Mouse (Mus musculus) lung, embryonic 14.5 days (tissue): ENCODE results near the gene Aldh5a1. TPM values are rescaled to one million over a fixed set of nuclear protein-coding genes. Genes with fewer than 3 reads are reported as not detected.

Experiments used
- ATAC-seq: fragments of 200-750 bp; cut with Nextera tagmentation; 2 replicates; pipeline ENCODE4 v1.8.0; 2017; ENCODE audit warnings: mild to moderate bottlenecking, moderate TSS enrichment, moderate library complexity; ENCODE audit not compliant: insufficient read depth
- DNase-seq: peaks from one replicate; pipeline ENCODE4 v3.0.0-alpha.2; 2015
- H3K27ac ChIP-seq: fragments of 300-500 bp; sonication (generic); 2 replicates; pipeline ENCODE4 v1.5.1; 2014; ENCODE audit warnings: low read depth, mild to moderate bottlenecking, moderate library complexity
- H3K27me3 ChIP-seq: fragments of 300-500 bp; sonication (generic); 2 replicates; pipeline ENCODE4 v1.6.1; 2014; ENCODE audit warnings: low read length, control low read depth; ENCODE audit not compliant: insufficient read depth
- H3K36me3 ChIP-seq: fragments of 300-500 bp; sonication (generic); 2 replicates; pipeline ENCODE4 v1.6.1; 2014; ENCODE audit warnings: control low read depth; ENCODE audit not compliant: insufficient read depth
- H3K4me1 ChIP-seq: fragments of 300-500 bp; sonication (generic); 2 replicates; pipeline ENCODE4 v1.6.1; 2014; ENCODE audit warnings: antibody characterized with exemption, control low read depth; ENCODE audit not compliant: insufficient read depth
- H3K4me2 ChIP-seq: fragments of 300-500 bp; sonication (generic); 2 replicates; pipeline ENCODE4 v1.6.1; 2014; ENCODE audit warnings: mild to moderate bottlenecking
- H3K4me3 ChIP-seq: fragments of 300-500 bp; sonication (generic); 2 replicates; pipeline ENCODE4 v1.5.1; 2014; ENCODE audit warnings: low read depth, low read length
- H3K9ac ChIP-seq: fragments of 300-500 bp; sonication (generic); 2 replicates; pipeline ENCODE4 v1.6.1; 2014
- H3K9me3 ChIP-seq: fragments of 300-500 bp; sonication (generic); 2 replicates; pipeline ENCODE4 v1.6.1; 2016; ENCODE audit warnings: low read depth, low read length, control low read depth
- CTCF ChIP-seq: IDR thresholded peaks from 2 replicates; pipeline ENCODE4 v1.5.1; 2016; ENCODE audit warnings: antibody characterized with exemption, low read depth
- WGBS: fragments of 180-500 bp; shearing (Covaris S2); extraction: QIAGEN DNeasy Blood & Tissue Kit; methylation state at CpG from one replicate; pipeline ENCODE4 v1.1.7; 2014; 5-methylcytosine and 5-hydroxymethylcytosine counted together
- polyA plus RNA-seq: library from polyadenylated mRNA; unstranded; fragments of >200 nt; fragmentation: Nextera tagmentation; extraction: Ambion mirVana; gene quantifications from 2 replicates; pipeline ENCODE4 v1.2.1, GENCODE M21; 2014

Aldh5a1 gene
- polyA plus RNA-seq, 1 experiment from 2014 or later, result 9.4 TPM

- no peaks in the 10 kb centered on the region for H3K36me3 ChIP-seq
- H3K9ac ChIP-seq, result no peak overlapping the region
- DNase-seq, result no peak
- no peak overlapping the region for H3K27ac ChIP-seq
- 74% methylated on average over 15 of the region's 15 CpGs for WGBS
- H3K4me2 ChIP-seq, result no peak overlapping the region
- no peak for TF ChIP-seq CTCF
- ATAC-seq, result no peak
- H3K4me3 ChIP-seq, result no peak overlapping the region
- H3K27me3 ChIP-seq, result no peaks in the 10 kb centered on the region
- H3K9me3 ChIP-seq, result no peaks in the 10 kb centered on the region
- H3K4me1 ChIP-seq, result no peaks in the 10 kb centered on the region
Measured at GRCm38 (mm10) chr13:24879359-24880040, 58.0 kb downstream of the Aldh5a1 start.

DNA sequence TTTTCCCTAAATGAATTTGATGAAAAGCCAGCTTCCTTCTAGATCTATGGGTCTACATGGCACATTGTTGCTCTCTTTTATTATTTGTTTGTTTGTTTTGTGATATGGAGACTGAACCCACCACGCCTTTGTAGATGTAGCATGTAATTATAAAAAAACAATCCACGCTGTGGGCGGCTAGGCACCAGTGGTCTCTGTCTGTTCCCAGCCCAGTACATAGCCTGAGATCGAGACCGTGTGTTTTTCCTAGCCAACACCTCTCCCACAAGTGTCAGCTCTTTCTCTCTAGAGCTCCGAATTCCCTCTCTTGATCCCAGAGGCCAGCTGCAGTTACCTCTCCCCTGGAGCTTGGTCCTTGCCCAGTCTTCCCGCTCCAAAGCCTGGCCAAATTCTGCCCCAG is 69.2 kb downstream of the Aldh5a1 start:
- no peak for DNase-seq

GRCm38 (mm10) chr13:24867789-24868188 is 69.7 kb downstream of the Aldh5a1 start:
- no peak for DNase-seq
- Histone ChIP-seq H3K4me3 (no peak overlapping the region), H3K27me3 (no peaks in the 10 kb centered on the region), H3K36me3 (no peaks in the 10 kb centered on the region), H3K4me2 (no peak overlapping the region), H3K27ac (no peak overlapping the region), H3K9ac (no peak overlapping the region), H3K9me3 (no peaks in the 10 kb centered on the region), H3K4me1 (no peaks in the 10 kb centered on the region)
- no peak for ATAC-seq
- no peak for TF ChIP-seq CTCF
- 79% methylated on average over 10 of the region's 10 CpGs for WGBS

More for the DNA sequence above, 69.2 kb downstream of the Aldh5a1 start:
- no peak overlapping the region for H3K4me3 ChIP-seq
- ATAC-seq, result no peak
- 76% methylated on average over 7 of the region's 7 CpGs for WGBS
- no peak overlapping the region for H3K27ac ChIP-seq
- H3K36me3 ChIP-seq, result no peaks in the 10 kb centered on the region
- no peaks in the 10 kb centered on the region for H3K9me3 ChIP-seq
- no peak overlapping the region for H3K9ac ChIP-seq
- no peaks in the 10 kb centered on the region for H3K4me1 ChIP-seq
- no peak overlapping the region for H3K4me2 ChIP-seq
- no peaks in the 10 kb centered on the region for H3K27me3 ChIP-seq
- TF ChIP-seq CTCF, result no peak

DNA sequence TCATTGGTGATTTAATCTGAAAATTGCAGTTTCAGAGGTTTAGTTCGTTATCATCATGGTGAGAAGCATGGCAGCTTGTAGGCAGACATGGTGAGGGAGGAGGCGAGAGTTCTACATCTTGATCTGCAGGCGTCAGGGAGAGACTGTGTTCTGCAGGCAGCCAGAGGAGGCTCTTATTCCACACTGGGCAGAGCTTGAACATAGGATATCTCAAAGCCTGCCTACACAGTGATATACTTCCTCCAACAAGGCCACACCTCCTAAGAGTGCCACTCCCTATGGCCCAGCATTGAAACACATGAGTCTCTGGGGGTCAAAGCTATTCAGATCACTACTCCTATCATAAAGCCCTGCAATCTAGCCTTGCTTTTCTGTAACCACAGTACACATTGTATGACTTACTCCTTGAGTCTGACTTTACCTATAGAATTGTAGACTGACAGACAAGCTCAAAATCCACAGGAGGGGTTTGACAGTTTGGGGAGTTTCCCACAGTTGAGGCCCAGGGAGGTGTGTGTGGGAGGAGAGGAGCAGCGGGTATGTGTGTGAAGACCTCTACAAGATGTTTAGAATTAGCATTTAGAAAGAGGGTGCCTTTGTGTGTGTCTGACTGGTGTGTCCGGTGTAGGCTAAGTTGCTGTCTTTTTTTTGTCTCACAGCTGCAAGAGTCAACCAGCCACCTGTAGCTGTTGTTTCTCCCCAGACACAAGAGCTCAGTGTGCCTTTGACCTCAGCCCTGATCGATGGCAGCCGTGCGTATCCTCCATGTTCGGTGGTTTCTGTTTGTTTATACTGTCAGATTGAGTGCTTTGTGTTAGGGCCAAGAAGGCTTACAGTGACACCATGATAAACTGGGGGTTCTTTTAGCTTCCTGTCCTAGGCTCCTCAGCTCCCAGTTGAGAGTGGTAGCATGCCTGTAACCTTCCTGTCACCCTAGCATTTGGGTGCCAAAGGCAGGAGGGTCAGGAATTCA is 70.7 kb downstream of the Aldh5a1 start:
- Histone ChIP-seq H3K4me3 (no peak overlapping the region), H3K4me1 (no peaks in the 10 kb centered on the region), H3K27me3 (no peaks in the 10 kb centered on the region), H3K36me3 (no peaks in the 10 kb centered on the region), H3K27ac (no peak overlapping the region), H3K9me3 (no peaks in the 10 kb centered on the region), H3K9ac (no peak overlapping the region), H3K4me2 (no peak overlapping the region)
- ATAC-seq (0 out of 2 replicates have a peak, but pooled peaks have one; percentile 31), DNase-seq (peak; percentile 34)
- 45% methylated on average over 9 of the region's 9 CpGs for WGBS
- no peak for TF ChIP-seq CTCF

GRCm38 (mm10) chr13:24862520-24862919 is 74.9 kb downstream of the Aldh5a1 start:
- no peak overlapping the region for H3K4me2 ChIP-seq
- no peaks in the 10 kb centered on the region for H3K27me3 ChIP-seq
- no peak overlapping the region for H3K27ac ChIP-seq
- H3K4me1 ChIP-seq, result no peaks in the 10 kb centered on the region
- WGBS, result 56% methylated on average over 7 of the region's 7 CpGs
- no peaks in the 10 kb centered on the region for H3K9me3 ChIP-seq
- DNase-seq (peak; percentile 62), ATAC-seq (no peak)
- H3K9ac ChIP-seq, result no peak overlapping the region
- no peak overlapping the region for H3K4me3 ChIP-seq
- peak; percentile 38 for TF ChIP-seq CTCF
- H3K36me3 ChIP-seq, result no peaks in the 10 kb centered on the region

DNA sequence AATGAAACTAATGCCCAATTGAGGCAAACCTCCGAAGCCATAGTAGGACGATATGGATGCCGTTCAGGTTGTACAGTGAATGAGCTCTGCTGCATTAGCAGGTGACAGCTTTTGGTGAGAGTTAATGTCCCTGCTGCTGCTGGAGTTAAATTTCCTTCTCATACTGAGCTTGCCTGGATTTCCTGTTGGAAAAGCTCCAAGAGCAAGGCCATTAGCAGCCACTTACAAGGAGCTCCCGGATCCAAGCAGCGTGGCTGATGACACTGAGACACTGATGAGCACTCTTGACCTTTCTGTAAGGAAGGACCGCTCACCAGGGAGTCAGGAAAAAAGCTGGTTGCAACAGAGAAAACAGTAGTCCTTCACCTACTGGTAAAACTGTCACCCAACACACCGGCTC is 75.4 kb downstream of the Aldh5a1 start:
- Histone ChIP-seq H3K27me3 (no peaks in the 10 kb centered on the region), H3K4me3 (no peak overlapping the region), H3K4me1 (no peaks in the 10 kb centered on the region), H3K9ac (no peak overlapping the region), H3K4me2 (no peak overlapping the region), H3K36me3 (no peaks in the 10 kb centered on the region), H3K27ac (no peak overlapping the region), H3K9me3 (no peaks in the 10 kb centered on the region)
- DNase-seq (peak; percentile 78), ATAC-seq (peak; percentile 31; the same call in 1 of the 2 replicates)
- no peak for TF ChIP-seq CTCF
- whole genome bisulfite sequencing, result 36% methylated on average over 7 of the region's 7 CpGs

DNA sequence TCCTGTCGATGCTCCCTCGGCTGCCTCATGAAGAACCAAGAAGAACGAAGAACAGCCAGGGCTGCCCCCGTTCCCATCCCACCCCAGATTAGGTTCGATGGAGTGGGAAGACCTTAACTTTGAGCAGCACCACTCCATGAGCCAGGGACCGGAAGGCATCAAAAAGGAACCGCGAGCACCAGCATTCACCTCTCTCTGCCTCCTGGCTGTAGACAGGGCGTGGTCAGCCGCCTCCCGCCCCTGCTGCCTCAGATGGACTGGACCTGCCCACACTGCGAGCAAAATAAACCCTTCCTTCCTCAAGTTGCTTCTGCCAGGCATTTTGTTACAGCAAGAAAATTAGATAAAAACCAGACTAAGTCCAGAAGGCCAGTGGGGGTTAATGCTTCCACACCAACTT is 76.4 kb downstream of the Aldh5a1 start:
- H3K27me3 ChIP-seq, result no peaks in the 10 kb centered on the region
- 69% methylated on average over 12 of the region's 12 CpGs for WGBS
- TF ChIP-seq CTCF, result no peak
- no peaks in the 10 kb centered on the region for H3K9me3 ChIP-seq
- H3K36me3 ChIP-seq, result no peaks in the 10 kb centered on the region
- no peak overlapping the region for H3K4me3 ChIP-seq
- H3K4me2 ChIP-seq, result no peak overlapping the region
- ATAC-seq (no peak), DNase-seq (no peak)
- no peak overlapping the region for H3K27ac ChIP-seq
- no peak overlapping the region for H3K9ac ChIP-seq
- no peaks in the 10 kb centered on the region for H3K4me1 ChIP-seq
